Mouse (Mus musculus): ENCODE measurements at regions not wholly inside any gene's neighbourhood (a gene's known extent, or its start where the extent isn't known, plus 50 kb on each side); places are given as distances from the start of the nearest gene placed in this dataset.
A peak's percentile ranks its signal among the peaks of the same experiment; 100 is the strongest.
"Not testable (repeated sequence)": the region's sequence is repeated elsewhere in the genome, so short reads cannot be mapped to it uniquely, and the experiment has no call there.

GRCm38 (mm10) chr3:58233296-58233695 is 181.2 kb upstream of the Tsc22d2 start:
- no peak overlapping the region for H3K27ac ChIP-seq (ENCODE audit: low read depth, low read length)
- no peak overlapping the region for H3K4me2 ChIP-seq
- no peak overlapping the region for H3K4me3 ChIP-seq (ENCODE audit: low read depth, low read length)
- no peaks in the 10 kb centered on the region for H3K27me3 ChIP-seq (ENCODE audit: control insufficient read depth, insufficient read depth, low read length)
- no peak for DNase-seq (ENCODE audit: low spot score, missing footprints)
- H3K36me3 ChIP-seq (ENCODE audit: control insufficient read depth, insufficient read depth, low read length), result no peaks in the 10 kb centered on the region
- no peaks in the 10 kb centered on the region for H3K4me1 ChIP-seq (ENCODE audit: control insufficient read depth, insufficient read depth, low read length)
- no peaks in the 10 kb centered on the region for H3K9me3 ChIP-seq (ENCODE audit: control insufficient read depth, low read length)
- no peak overlapping the region for H3K9ac ChIP-seq (ENCODE audit: low read length)
- ATAC-seq (ENCODE audit: low FRiP score), result no peak
- WGBS, result 79% methylated on average over 2 of the region's 2 CpGs

- no peak overlapping the region for H3K4me3 ChIP-seq (ENCODE audit: low read depth, low read length)
- DNase-seq (ENCODE audit: low spot score, missing footprints) (no peak), ATAC-seq (ENCODE audit: low FRiP score) (no peak)
- no peaks in the 10 kb centered on the region for H3K9me3 ChIP-seq (ENCODE audit: control insufficient read depth, low read length)
- 87% methylated on average over 6 of the region's 6 CpGs for WGBS
- no peaks in the 10 kb centered on the region for H3K27me3 ChIP-seq (ENCODE audit: control insufficient read depth, insufficient read depth, low read length)
- no peak overlapping the region for H3K9ac ChIP-seq (ENCODE audit: low read length)
- H3K4me1 ChIP-seq (ENCODE audit: control insufficient read depth, insufficient read depth, low read length), result no peaks in the 10 kb centered on the region
- no peak overlapping the region for H3K27ac ChIP-seq (ENCODE audit: low read depth, low read length)
- no peaks in the 10 kb centered on the region for H3K36me3 ChIP-seq (ENCODE audit: control insufficient read depth, insufficient read depth, low read length)
- H3K4me2 ChIP-seq, result no peak overlapping the region
These were observed 179.5 kb upstream of the Tsc22d2 start for GRCm38 (mm10) chr3:58234846-58235630.

GRCm38 (mm10) chr3:58238111-58238510 is 176.4 kb upstream of the Tsc22d2 start:
- Histone ChIP-seq H3K27ac (ENCODE audit: low read depth, low read length) (no peak overlapping the region), H3K4me1 (ENCODE audit: control insufficient read depth, insufficient read depth, low read length) (no peaks in the 10 kb centered on the region), H3K9ac (ENCODE audit: low read length) (no peak overlapping the region), H3K27me3 (ENCODE audit: control insufficient read depth, insufficient read depth, low read length) (no peaks in the 10 kb centered on the region), H3K4me2 (no peak overlapping the region), H3K36me3 (ENCODE audit: control insufficient read depth, insufficient read depth, low read length) (no peaks in the 10 kb centered on the region), H3K9me3 (ENCODE audit: control insufficient read depth, low read length) (no peaks in the 10 kb centered on the region), H3K4me3 (ENCODE audit: low read depth, low read length) (no peak overlapping the region)
- ATAC-seq (ENCODE audit: low FRiP score) (no peak), DNase-seq (ENCODE audit: low spot score, missing footprints) (no peak)

- H3K27me3 ChIP-seq (ENCODE audit: control insufficient read depth, insufficient read depth, low read length), result no peaks in the 10 kb centered on the region
- H3K4me2 ChIP-seq, result no peak overlapping the region
- H3K9me3 ChIP-seq (ENCODE audit: control insufficient read depth, low read length), result no peaks in the 10 kb centered on the region
- no peak for ATAC-seq (ENCODE audit: low FRiP score)
- no peaks in the 10 kb centered on the region for H3K36me3 ChIP-seq (ENCODE audit: control insufficient read depth, insufficient read depth, low read length)
- H3K4me1 ChIP-seq (ENCODE audit: control insufficient read depth, insufficient read depth, low read length), result peaks cover 3% of the 10 kb centered on the region; the same call in 1 of the 2 replicates
- no peak overlapping the region for H3K27ac ChIP-seq (ENCODE audit: low read depth, low read length)
- no peak overlapping the region for H3K4me3 ChIP-seq (ENCODE audit: low read depth, low read length)
- WGBS, result 76% methylated on average over 4 of the region's 4 CpGs
- no peak overlapping the region for H3K9ac ChIP-seq (ENCODE audit: low read length)
- no peak for DNase-seq (ENCODE audit: low spot score, missing footprints)
These were observed 173.7 kb upstream of the Tsc22d2 start for GRCm38 (mm10) chr3:58240775-58241174.

GRCm38 (mm10) chr3:58245361-58245760 is 169.2 kb upstream of the Tsc22d2 start:
- Histone ChIP-seq H3K27ac (ENCODE audit: low read depth, low read length) (no peak overlapping the region), H3K36me3 (ENCODE audit: control insufficient read depth, insufficient read depth, low read length) (no peaks in the 10 kb centered on the region), H3K4me1 (ENCODE audit: control insufficient read depth, insufficient read depth, low read length) (peaks cover 3% of the 10 kb centered on the region; the same call in 1 of the 2 replicates), H3K9ac (ENCODE audit: low read length) (no peak overlapping the region), H3K9me3 (ENCODE audit: control insufficient read depth, low read length) (no peaks in the 10 kb centered on the region), H3K4me2 (no peak overlapping the region), H3K4me3 (ENCODE audit: low read depth, low read length) (no peak overlapping the region), H3K27me3 (ENCODE audit: control insufficient read depth, insufficient read depth, low read length) (no peaks in the 10 kb centered on the region)
- WGBS, result 15% methylated on average over 5 of the region's 5 CpGs
- no peak for DNase-seq (ENCODE audit: low spot score, missing footprints)
- ATAC-seq (ENCODE audit: low FRiP score), result no peak

GRCm38 (mm10) chr3:58247989-58248388 is 166.5 kb upstream of the Tsc22d2 start:
- Histone ChIP-seq H3K27me3 (ENCODE audit: control insufficient read depth, insufficient read depth, low read length) (no peaks in the 10 kb centered on the region), H3K9ac (ENCODE audit: low read length) (no peak overlapping the region), H3K36me3 (ENCODE audit: control insufficient read depth, insufficient read depth, low read length) (no peaks in the 10 kb centered on the region), H3K9me3 (ENCODE audit: control insufficient read depth, low read length) (no peaks in the 10 kb centered on the region), H3K4me1 (ENCODE audit: control insufficient read depth, insufficient read depth, low read length) (peaks cover 3% of the 10 kb centered on the region; the same call in 1 of the 2 replicates), H3K4me2 (no peak overlapping the region), H3K4me3 (ENCODE audit: low read depth, low read length) (no peak overlapping the region), H3K27ac (ENCODE audit: low read depth, low read length) (no peak overlapping the region)
- DNase-seq (ENCODE audit: low spot score, missing footprints) (no peak), ATAC-seq (ENCODE audit: low FRiP score) (no peak)
- WGBS, result 66% methylated on average over 2 of the region's 2 CpGs

- Histone ChIP-seq H3K4me3 (ENCODE audit: low read depth, low read length) (no peak overlapping the region), H3K27me3 (ENCODE audit: control insufficient read depth, insufficient read depth, low read length) (no peaks in the 10 kb centered on the region), H3K9ac (ENCODE audit: low read length) (no peak overlapping the region), H3K4me1 (ENCODE audit: control insufficient read depth, insufficient read depth, low read length) (no peaks in the 10 kb centered on the region), H3K4me2 (no peak overlapping the region), H3K36me3 (ENCODE audit: control insufficient read depth, insufficient read depth, low read length) (no peaks in the 10 kb centered on the region), H3K9me3 (ENCODE audit: control insufficient read depth, low read length) (no peaks in the 10 kb centered on the region), H3K27ac (ENCODE audit: low read depth, low read length) (no peak overlapping the region)
- ATAC-seq (ENCODE audit: low FRiP score), result no peak
- WGBS, result 89% methylated on average over 8 of the region's 8 CpGs
- peak; percentile 64 for DNase-seq (ENCODE audit: low spot score, missing footprints)
These were observed 160.6 kb upstream of the Tsc22d2 start for GRCm38 (mm10) chr3:58253942-58254341.

GRCm38 (mm10) chr3:58267606-58268325 is 146.7 kb upstream of the Tsc22d2 start:
- no peak overlapping the region for H3K4me3 ChIP-seq (ENCODE audit: low read depth, low read length)
- WGBS, result 83% methylated on average over 14 of the region's 14 CpGs
- H3K4me2 ChIP-seq, result no peak overlapping the region
- ATAC-seq (ENCODE audit: low FRiP score) (no peak), DNase-seq (ENCODE audit: low spot score, missing footprints) (peak; percentile 33)
- H3K4me1 ChIP-seq (ENCODE audit: control insufficient read depth, insufficient read depth, low read length), result no peaks in the 10 kb centered on the region
- H3K36me3 ChIP-seq (ENCODE audit: control insufficient read depth, insufficient read depth, low read length), result no peaks in the 10 kb centered on the region
- no peak overlapping the region for H3K9ac ChIP-seq (ENCODE audit: low read length)
- H3K9me3 ChIP-seq (ENCODE audit: control insufficient read depth, low read length), result no peaks in the 10 kb centered on the region
- H3K27me3 ChIP-seq (ENCODE audit: control insufficient read depth, insufficient read depth, low read length), result no peaks in the 10 kb centered on the region
- no peak overlapping the region for H3K27ac ChIP-seq (ENCODE audit: low read depth, low read length)

- not testable (repeated sequence) for H3K9ac ChIP-seq (ENCODE audit: low read length); H3K27me3 ChIP-seq (ENCODE audit: control insufficient read depth, insufficient read depth, low read length); H3K36me3 ChIP-seq (ENCODE audit: control insufficient read depth, insufficient read depth, low read length); H3K27ac ChIP-seq (ENCODE audit: low read depth, low read length); H3K9me3 ChIP-seq (ENCODE audit: control insufficient read depth, low read length); H3K4me3 ChIP-seq (ENCODE audit: low read depth, low read length); H3K4me1 ChIP-seq (ENCODE audit: control insufficient read depth, insufficient read depth, low read length); H3K4me2 ChIP-seq; DNase-seq (ENCODE audit: low spot score, missing footprints)
- no CpG with 5 or more reads among the region's 4 CpGs for WGBS
- ATAC-seq (ENCODE audit: low FRiP score), result 0 out of 2 replicates have a peak, but pooled peaks have one; percentile 62
These were observed 143.1 kb upstream of the Tsc22d2 start for GRCm38 (mm10) chr3:58271441-58271840.
